Mouse (Mus musculus): ENCODE data around the gene Med20. TPM values are rescaled to one million over a fixed set of nuclear protein-coding genes. Genes with fewer than 3 reads are reported as not detected.
A peak's percentile ranks its signal among the peaks of the same experiment; 100 is the strongest.
"Not testable (repeated sequence)": the region's sequence is repeated elsewhere in the genome, so short reads cannot be mapped to it uniquely, and the experiment has no call there.

Gene Med20
- polyA plus RNA-seq, 1 experiment from 2014 or later = 21.6 TPM

DNA sequence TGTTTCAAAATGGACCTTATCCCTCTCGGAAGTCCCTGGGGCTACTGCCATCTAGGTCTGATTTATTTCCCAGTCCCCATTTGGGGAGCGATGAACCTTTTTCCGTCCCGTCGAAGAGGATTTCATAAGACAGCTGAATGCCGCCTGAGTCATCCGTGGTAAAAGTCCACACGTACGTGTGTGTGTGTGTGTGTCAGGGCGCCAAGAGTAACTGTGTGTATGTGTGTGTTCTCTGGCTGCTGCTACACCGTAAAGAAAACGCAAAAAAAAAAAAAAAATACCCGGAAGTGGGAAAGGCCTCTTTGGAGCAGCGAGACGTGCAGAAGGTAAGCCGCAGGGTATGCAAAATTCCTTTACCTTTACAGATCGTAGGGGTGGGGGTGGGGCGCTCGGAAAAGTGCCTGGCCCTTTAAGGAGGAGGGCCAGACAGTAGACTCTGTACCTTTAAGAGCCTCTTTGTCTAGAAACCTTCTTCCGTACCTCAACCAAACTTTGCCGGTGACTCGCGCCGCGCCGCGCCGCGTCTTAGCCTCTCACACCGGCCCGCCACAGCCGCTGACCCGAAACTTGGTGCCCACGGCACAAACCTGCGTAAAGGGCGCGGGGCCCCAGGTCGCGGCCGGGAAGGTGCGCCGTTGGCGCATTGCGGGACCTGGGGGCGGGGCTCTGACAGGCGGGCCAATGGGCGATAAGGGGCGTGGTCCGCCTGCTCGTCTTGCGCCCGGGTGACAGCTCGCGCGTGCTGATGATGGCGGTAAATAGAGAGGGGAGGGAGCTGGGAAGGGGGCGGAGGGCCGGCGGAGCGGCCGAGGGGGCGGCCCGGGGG is 17.7 kb downstream of the Med20 start:
- ATAC-seq (ENCODE audit: insufficient read depth) = peak; percentile 88
- peaks cover 55% of the 10 kb centered on the region for H3K4me1 ChIP-seq (replicated peaks)

DNA sequence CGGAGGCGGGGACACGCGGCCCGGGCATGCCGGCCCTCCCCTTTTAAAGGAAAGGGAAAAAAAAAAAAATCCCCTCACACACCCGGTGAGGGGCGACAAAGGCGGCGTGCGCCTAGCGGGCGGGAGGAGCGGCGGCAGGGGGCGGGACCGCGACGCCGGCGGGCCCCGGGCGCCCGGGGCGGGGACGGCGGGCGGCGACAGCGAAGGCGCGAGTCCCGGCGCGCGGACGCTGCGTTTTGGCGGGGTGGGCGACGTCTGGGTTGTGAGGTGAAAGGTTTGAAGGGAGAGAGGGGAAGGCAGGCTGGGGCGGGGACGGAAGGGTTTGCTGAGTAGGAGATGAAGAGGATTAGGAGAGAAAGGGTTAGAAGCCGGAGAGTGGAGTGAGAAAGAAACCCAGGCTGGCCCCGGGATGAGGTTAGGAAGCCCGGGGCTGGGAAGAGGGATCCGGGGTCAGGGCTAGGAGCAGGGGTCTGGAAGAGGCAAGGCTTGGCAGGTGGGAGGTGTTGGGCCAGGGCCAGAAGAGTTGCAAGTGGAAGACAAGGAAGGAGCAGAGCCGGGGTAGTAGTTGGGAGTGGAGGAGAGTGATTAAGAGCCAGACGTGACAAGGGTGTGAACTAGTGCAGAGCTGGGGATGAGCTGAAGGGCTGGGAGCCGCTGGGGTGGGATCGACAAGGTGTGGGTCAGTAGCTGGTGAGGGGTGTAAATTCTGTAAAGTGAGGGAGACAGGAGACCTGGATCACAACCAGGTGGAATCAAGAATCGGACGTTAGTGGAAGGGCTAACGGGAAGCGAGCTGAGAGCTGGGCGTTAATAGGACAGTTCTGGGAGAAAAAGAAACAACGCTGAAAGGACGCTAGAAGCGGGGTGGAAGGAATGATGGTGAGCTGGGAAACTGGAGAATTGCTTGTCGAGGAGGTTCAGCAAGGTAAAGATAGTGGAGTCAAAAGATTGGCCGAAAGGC is 18.6 kb downstream of the Med20 start:
- peaks cover 61% of the 10 kb centered on the region for H3K4me1 ChIP-seq (replicated peaks)
- under 1% methylated on average over 61 of the region's 61 CpGs for WGBS (ENCODE audit: insufficient replicate concordance)
- H3K36me3 ChIP-seq (replicated peaks) = peaks cover 41% of the 10 kb centered on the region
- H3K9me3 ChIP-seq (replicated peaks) = no peaks in the 10 kb centered on the region
- peak; percentile 69 for ATAC-seq (ENCODE audit: insufficient read depth)
- H3K4me3 ChIP-seq (replicated peaks) = peak overlapping the region; percentile 84
- H3K9ac ChIP-seq = peak overlapping the region; percentile 85
- peak overlapping the region; percentile 96 for H3K27ac ChIP-seq (replicated peaks)
- peak overlapping the region; percentile 100 for H3K4me2 ChIP-seq
- no peaks in the 10 kb centered on the region for H3K27me3 ChIP-seq

More for the DNA sequence above, 17.7 kb downstream of the Med20 start:
- H3K9ac ChIP-seq = peak overlapping the region; percentile 85
- no peaks in the 10 kb centered on the region for H3K9me3 ChIP-seq (replicated peaks)
- H3K27ac ChIP-seq (replicated peaks) = peak overlapping the region; percentile 96
- H3K36me3 ChIP-seq (replicated peaks) = peaks cover 47% of the 10 kb centered on the region
- H3K4me2 ChIP-seq = peak overlapping the region; percentile 100
- no peaks in the 10 kb centered on the region for H3K27me3 ChIP-seq
- under 1% methylated on average over 62 of the region's 63 CpGs for WGBS (ENCODE audit: insufficient replicate concordance)
- peak overlapping the region; percentile 84 for H3K4me3 ChIP-seq (replicated peaks)

DNA sequence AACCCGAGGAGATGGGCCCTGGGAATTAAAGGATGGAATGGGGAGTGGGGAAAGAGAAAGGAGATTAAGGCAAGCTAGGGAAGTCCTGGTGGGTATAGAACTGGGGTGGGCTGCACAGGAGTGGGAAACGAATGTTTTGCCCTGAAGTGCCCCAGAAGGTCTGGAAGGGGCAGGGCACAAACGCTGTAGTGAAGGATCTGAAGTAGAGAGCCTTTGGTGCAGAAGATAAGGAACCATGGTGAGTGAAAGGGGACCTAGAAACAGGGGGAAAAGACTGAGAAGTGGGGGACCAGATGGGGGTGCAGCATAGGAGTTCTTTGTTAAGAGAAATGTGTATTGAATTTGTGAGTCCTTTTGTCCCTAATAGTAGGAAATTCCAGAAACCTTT is 19.3 kb downstream of the Med20 start, which contains the start of gene Usp49:
Gene Usp49, plus strand, starts transcription at position 13 of the 388 bp plus-strand sequence.
- ATAC-seq (ENCODE audit: insufficient read depth) = no peak
- WGBS (ENCODE audit: insufficient replicate concordance) = 1% methylated on average over 3 of the region's 3 CpGs

DNA sequence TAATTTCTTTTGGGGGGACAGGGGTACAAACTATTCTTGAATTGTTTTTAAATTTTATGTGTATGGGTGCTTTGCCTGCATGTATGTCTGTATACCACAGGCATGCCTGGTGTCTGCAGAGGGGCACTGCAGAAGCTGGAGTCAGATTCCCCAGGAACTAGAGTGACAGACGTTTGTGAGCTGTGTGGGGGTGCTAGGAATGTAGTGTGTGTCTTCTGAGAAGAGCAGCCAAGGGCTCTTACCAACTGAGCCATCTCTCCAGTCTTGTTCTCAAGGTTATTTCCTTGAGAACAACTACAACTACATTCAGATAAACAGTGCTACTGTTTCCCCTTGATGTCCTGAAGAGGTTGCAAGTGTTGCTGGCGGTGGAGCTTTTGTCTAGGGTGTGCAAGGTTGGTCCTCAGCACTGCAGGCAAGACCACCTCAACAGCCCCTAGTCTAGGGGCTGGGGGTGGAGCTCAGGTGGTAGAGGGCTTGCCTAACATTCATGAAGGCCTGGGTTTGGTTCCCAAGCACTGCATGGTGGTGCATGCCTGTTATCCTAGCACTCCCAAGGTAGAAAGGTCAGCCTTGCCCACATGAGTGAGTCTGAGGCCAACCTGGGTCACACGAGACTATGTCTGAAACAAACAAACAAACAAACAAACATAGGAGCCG is 20.9 kb downstream of the Med20 start:
- no peak for ATAC-seq (ENCODE audit: insufficient read depth)

More for the DNA sequence above, 19.3 kb downstream of the Med20 start, which contains the start of gene Usp49:
- H3K4me3 ChIP-seq (replicated peaks) = peak within 1 kb of the TSS; percentile 84
- no peaks in the 10 kb centered on the region for H3K27me3 ChIP-seq
- H3K27ac ChIP-seq (replicated peaks) = peak within 1 kb of the TSS; percentile 96
- H3K4me1 ChIP-seq (replicated peaks) = peaks cover 61% of the 10 kb centered on the region
- peak within 1 kb of the TSS; percentile 85 for H3K9ac ChIP-seq
- peak within 1 kb of the TSS; percentile 100 for H3K4me2 ChIP-seq
- peaks cover 39% of the 10 kb centered on the region for H3K36me3 ChIP-seq (replicated peaks)
- H3K9me3 ChIP-seq (replicated peaks) = no peaks in the 10 kb centered on the region

DNA sequence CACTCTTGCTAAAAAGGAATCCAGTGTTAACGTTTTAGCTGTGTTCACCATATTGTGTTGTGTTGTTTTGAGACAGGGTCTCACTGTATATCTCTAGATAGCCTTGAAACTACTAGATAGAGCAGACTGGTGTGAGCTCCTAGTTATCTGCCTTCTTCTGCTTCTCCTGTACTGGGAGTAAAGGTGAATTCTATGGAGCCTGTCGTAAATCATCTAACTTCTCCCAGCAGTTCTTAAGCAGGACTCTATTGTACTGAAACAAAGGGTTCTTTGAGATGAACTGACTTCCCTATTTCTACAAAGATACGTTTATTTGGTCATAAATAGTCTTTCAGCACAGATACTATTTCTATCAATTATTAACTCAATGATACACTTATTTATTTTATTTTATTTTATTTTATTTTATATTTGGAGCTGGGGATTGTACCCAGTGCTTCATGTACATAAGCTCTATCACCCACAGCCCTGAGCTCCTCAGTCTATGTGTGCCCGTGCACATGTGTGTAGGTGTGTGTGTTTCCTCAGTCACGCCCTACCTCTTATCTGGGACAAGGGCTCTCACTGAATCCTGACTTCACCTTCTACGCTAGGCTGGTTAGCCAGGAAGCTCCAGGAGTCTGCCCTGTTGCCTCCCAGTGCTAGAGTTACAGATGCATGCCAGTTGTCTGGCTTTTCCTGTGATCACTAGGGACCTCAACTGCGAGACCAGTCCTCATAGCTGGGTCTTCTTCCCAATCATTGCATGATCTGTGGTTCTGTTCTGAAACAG is 22.8 kb downstream of the Med20 start:
- H3K9ac ChIP-seq = no peak overlapping the region
- peaks cover 42% of the 10 kb centered on the region for H3K4me1 ChIP-seq (replicated peaks)
- no peaks in the 10 kb centered on the region for H3K27me3 ChIP-seq
- no peaks in the 10 kb centered on the region for H3K9me3 ChIP-seq (replicated peaks)
- no peak overlapping the region for H3K4me3 ChIP-seq (replicated peaks)
- H3K27ac ChIP-seq (replicated peaks) = peak overlapping the region; percentile 38
- H3K36me3 ChIP-seq (replicated peaks) = peaks cover 24% of the 10 kb centered on the region
- no peak overlapping the region for H3K4me2 ChIP-seq
- no peak for ATAC-seq (ENCODE audit: insufficient read depth)
- WGBS (ENCODE audit: insufficient replicate concordance) = 56% methylated on average over 7 of the region's 7 CpGs

More for the DNA sequence above, 20.9 kb downstream of the Med20 start:
- Histone ChIP-seq H3K36me3 (replicated peaks) (peaks cover 29% of the 10 kb centered on the region), H3K27me3 (no peaks in the 10 kb centered on the region), H3K9me3 (replicated peaks) (no peaks in the 10 kb centered on the region), H3K9ac (no peak overlapping the region), H3K27ac (replicated peaks) (no peak overlapping the region), H3K4me1 (replicated peaks) (peaks cover 57% of the 10 kb centered on the region), H3K4me3 (replicated peaks) (no peak overlapping the region; the same call in 1 of the 2 replicates), H3K4me2 (peak overlapping the region; percentile 35)
- 70% methylated on average over 4 of the region's 4 CpGs for WGBS (ENCODE audit: insufficient replicate concordance)

DNA sequence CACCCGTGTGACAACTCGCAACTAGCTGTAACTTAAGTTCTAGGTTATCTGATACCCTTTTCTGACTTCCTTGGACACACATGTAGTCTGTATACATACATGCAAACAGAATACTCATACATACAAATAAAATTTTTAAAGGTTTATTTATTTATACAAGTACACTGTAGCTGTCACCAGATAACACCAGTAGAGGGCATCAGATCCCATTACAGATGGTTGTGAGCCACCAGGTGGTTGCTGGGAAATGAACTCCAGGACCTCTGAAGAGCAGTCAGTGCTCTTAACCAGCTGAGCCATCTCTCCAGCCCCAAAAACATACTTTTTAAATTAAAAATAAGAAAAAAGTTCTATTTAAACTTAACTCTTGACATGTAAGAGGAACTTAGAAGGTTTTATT is 31.6 kb downstream of the Med20 start:
- no peak for ATAC-seq (ENCODE audit: insufficient read depth)
- Histone ChIP-seq H3K4me2 (no peak overlapping the region), H3K27ac (replicated peaks) (no peak overlapping the region), H3K4me3 (replicated peaks) (no peak overlapping the region), H3K36me3 (replicated peaks) (no peaks in the 10 kb centered on the region), H3K27me3 (no peaks in the 10 kb centered on the region), H3K9me3 (replicated peaks) (no peaks in the 10 kb centered on the region), H3K4me1 (replicated peaks) (peaks cover 3% of the 10 kb centered on the region; the same call in 1 of the 2 replicates), H3K9ac (no peak overlapping the region)
- 74% methylated on average over 2 of the region's 2 CpGs for WGBS (ENCODE audit: insufficient replicate concordance)

DNA sequence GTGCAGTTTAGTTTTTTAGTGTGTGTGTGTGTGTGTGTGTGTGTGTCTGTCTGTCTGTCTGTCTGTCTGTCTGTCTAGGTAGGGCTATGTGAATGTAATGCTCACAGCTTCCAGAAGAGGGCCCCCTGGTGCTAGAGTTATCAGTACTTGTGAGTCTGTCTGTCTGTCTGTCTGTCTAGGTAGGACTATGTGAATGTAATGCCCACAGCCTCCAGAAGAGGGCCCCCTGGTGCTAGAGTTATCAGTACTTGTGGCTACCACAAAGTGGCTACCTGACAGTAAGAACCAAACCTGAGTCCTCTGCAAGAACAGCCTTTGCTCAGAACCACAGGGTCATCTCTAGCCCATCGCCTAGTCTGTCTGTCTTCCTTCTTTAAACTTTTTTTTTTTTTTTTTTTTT is 35.3 kb downstream of the Med20 start:
- no peak overlapping the region for H3K4me3 ChIP-seq (replicated peaks)
- H3K36me3 ChIP-seq (replicated peaks) = peaks cover 15% of the 10 kb centered on the region
- no peaks in the 10 kb centered on the region for H3K27me3 ChIP-seq
- no peak overlapping the region; the same call in 1 of the 2 replicates for H3K27ac ChIP-seq (replicated peaks)
- no peak overlapping the region for H3K9ac ChIP-seq
- peak; percentile 58; the same call in 1 of the 2 replicates for ATAC-seq (ENCODE audit: insufficient read depth)
- peaks cover 7% of the 10 kb centered on the region; the same call in 1 of the 2 replicates for H3K4me1 ChIP-seq (replicated peaks)
- H3K4me2 ChIP-seq = no peak overlapping the region
- H3K9me3 ChIP-seq (replicated peaks) = no peaks in the 10 kb centered on the region
- WGBS (ENCODE audit: insufficient replicate concordance) = 79% methylated on average over 1 of the region's 1 CpGs

DNA sequence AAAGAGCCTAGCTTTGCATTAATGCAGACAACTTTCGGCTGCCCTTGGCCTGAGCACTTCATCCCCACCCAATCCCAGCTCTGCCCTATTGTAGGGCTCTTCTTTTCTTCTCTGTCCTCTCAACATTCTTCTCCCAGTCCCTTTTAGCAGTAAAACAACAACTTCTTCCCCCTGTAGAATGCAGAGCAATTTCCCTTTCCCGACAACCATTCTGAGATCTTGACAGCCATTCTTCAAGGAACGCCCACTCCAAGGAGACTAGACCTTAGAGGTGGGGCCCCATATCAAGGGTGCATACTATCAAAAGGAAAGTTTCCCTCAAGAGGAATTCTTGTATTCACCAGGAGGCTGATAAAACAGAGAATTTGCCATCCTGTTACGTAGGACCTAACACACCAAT is 37.6 kb downstream of the Med20 start:
- Histone ChIP-seq H3K4me3 (replicated peaks) (no peak overlapping the region), H3K9me3 (replicated peaks) (no peaks in the 10 kb centered on the region), H3K36me3 (replicated peaks) (peaks cover 30% of the 10 kb centered on the region), H3K27ac (replicated peaks) (no peak overlapping the region), H3K4me2 (no peak overlapping the region), H3K4me1 (replicated peaks) (peaks cover 7% of the 10 kb centered on the region; the same call in 1 of the 2 replicates), H3K27me3 (no peaks in the 10 kb centered on the region), H3K9ac (no peak overlapping the region)
- 63% methylated on average over 4 of the region's 4 CpGs for WGBS (ENCODE audit: insufficient replicate concordance)
- ATAC-seq (ENCODE audit: insufficient read depth) = no peak

DNA sequence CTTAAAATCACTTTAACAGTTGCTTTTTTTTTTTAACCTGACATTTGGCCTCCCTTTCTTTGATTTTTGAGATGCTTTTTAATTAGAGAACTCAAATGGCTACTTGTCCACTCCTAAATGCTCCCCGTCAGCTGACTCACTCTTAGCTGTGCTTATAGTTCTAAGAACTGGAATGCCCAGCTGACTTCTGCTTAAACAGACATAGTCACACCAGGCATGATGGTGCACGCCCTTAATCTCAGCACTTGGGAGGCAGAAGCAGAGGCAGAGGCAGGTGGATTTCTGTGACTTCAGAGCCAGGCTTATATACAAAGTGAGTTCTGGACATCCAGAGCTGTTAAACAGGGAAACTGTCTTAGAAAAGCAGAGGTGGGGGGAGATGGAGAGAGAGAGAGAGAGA is 40.6 kb downstream of the Med20 start:
- Histone ChIP-seq H3K4me1 (replicated peaks) (0 out of 2 replicates have a peak, but pooled peaks cover 4% of the 10 kb centered on the region), H3K9me3 (replicated peaks) (no peaks in the 10 kb centered on the region), H3K36me3 (replicated peaks) (peaks cover 35% of the 10 kb centered on the region), H3K27me3 (no peaks in the 10 kb centered on the region), H3K4me3 (replicated peaks) (no peak overlapping the region), H3K27ac (replicated peaks) (no peak overlapping the region), H3K9ac (no peak overlapping the region), H3K4me2 (no peak overlapping the region)
- 80% methylated on average over 2 of the region's 2 CpGs for WGBS (ENCODE audit: insufficient replicate concordance)
- no peak for ATAC-seq (ENCODE audit: insufficient read depth)

DNA sequence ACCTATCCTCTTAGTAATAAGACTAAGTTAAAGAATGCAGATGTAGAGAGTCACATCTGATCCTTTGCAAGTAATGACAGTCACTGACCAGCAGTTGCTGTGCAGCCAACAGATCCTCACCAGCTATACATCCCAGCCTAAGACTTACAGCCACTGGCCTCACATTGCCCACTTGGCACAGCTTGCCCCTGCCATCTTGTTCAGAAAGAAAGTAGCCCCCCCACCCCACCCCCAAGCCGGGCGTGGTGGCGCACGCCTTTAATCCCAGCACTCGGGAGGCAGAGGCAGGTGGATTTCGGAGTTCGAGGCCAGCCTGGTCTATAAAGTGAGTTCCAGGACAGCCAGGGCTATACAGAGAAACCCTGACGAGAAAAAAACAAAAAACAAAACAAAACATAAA is 43.0 kb downstream of the Med20 start:
- not testable (repeated sequence) for H3K4me3 ChIP-seq (replicated peaks); H3K4me2 ChIP-seq; H3K9ac ChIP-seq; H3K27ac ChIP-seq (replicated peaks); ATAC-seq (ENCODE audit: insufficient read depth); H3K27me3 ChIP-seq; H3K9me3 ChIP-seq (replicated peaks); H3K4me1 ChIP-seq (replicated peaks)
- 81% methylated on average over 8 of the region's 8 CpGs for WGBS (ENCODE audit: insufficient replicate concordance)
- peaks cover 35% of the 10 kb centered on the region for H3K36me3 ChIP-seq (replicated peaks)
